Mouse (Mus musculus) bone marrow, adult 2 months (tissue): ENCODE measurements around the gene Ccdc138.
"Not testable (repeated sequence)": the region's sequence is repeated elsewhere in the genome, so short reads cannot be mapped to it uniquely, and the experiment has no call there.

ENCODE experiments used
- CTCF ChIP-seq: fragments of 200-500 bp; IDR thresholded peaks from 2 replicates; pipeline ENCODE4 v1.5.1; 2011; ENCODE audit warnings: low read length, control low read depth; ENCODE audit not compliant: control insufficient read depth, insufficient read depth
- POLR2A ChIP-seq: fragments of 200-500 bp; IDR thresholded peaks from 2 replicates; pipeline ENCODE4 v1.6.1; 2011; ENCODE audit warnings: low read depth, mild to moderate bottlenecking, control low read depth, low read length, borderline replicate concordance; ENCODE audit not compliant: control insufficient read depth

DNA sequence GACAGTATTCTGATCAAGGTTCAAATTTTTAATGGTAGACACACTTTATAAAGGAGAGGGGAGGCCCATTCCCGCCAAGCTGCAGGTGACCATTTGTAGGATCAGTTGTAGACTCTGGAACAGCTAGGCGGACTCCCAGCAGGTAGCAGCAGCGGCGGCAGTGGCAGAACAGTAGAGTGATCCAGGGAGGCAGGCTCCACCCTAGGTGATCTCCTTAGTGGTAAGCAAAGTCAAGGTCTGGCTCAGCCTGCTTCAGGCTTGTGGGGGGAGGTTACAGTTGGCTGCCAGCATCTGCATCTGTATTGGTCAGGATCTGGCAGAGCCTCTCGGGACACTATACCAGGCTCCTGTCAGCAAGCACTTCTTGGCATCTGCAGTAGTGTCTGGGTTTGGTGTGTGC is 38.5 kb downstream of the Ccdc138 start:
- not testable (repeated sequence) for TF ChIP-seq POLR2A, CTCF
